Mouse (Mus musculus): Measurements from ENCODE around the gene Miga2.

Miga2 gene

GRCm38 (mm10) chr2:30363773-30364650, at the start of gene Miga2:
Miga2 (plus strand) TSS chr2:30364233.
- DNase-seq (ENCODE audit: low spot score), result peak; percentile 94

GRCm38 (mm10) chr2:30316136-30316535, 47.9 kb upstream of the Miga2 start:
- DNase-seq (ENCODE audit: low spot score), result no peak

DNA sequence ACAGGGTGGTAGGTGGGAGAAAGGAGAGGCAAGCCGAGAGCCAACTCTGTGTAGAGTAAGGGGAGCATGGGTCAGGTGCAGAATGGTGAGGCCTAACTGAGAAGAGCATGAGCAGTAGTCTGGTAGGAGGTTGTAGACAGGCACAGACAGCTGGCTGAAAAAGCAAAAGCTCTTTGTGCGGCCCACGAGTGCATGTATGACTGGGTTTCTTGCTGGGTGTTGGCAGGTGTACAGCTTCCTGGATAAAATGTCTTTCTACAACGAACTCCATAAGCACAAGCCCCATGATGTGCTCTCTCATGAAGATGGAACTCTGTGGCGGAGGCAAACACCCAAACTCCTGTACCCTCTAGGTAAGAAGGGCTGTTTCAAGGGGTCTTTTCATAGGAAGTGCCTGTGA, 47.1 kb upstream of the Miga2 start:
- no peak for DNase-seq (ENCODE audit: low spot score)

DNA sequence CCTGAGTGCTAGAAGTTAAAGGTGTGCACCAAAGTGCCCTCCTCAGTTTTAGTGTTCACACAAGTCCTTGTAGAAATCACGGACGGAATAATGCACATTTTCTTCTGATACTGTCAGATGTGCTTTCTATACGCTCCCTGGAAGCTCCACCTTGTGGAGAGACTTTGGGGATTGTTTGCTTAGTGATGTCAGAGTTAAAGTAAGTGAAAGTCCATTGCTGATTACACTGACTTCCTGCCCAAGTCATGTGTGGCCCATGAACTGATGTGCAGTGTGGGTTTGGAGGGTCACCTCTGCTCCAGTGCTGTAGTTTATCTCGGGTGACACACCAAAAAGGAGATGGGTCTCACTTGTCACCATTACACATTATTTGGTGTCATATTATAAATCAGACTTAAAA, 44.8 kb upstream of the Miga2 start:
- no peak for DNase-seq (ENCODE audit: low spot score)

DNA sequence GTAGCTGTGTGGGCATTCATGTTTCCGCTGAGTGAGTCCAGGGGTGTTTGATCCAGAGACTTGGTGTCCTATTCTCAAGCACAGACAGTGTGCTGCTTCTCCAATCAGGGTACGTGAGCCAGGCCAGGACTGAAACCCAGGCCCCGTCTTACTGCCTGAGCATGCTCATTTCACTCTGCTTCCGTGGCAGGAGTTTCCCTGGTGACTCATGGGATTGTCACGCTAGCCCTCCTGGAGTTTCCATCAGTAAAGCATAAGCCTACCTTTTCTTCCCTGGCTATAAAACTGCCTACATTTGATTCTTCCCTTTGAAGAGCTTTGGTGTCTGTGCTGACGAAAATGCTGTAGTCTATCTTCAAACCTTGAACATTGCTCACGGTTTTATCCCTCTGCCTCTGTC, 40.9 kb upstream of the Miga2 start:
- DNase-seq (ENCODE audit: low spot score), result no peak

DNA sequence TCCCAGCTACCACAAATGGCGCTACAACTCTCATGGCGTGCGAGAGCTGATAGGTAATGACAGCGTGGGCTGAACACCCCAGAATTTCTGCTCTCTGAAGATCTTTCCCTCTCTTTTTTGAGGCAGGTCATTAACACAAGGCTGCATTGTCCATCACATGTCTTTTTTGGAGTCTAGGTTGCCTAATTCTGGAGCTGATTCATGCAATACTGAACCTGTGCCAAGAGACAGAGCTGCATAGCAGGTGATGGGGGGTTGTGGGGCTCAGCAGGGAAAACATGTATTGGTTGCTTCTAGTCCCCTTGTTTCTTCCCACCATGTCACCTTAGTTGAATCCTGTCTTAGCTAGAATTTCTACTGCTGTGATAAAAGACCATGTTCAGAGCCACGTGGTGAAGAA, 38.7 kb upstream of the Miga2 start:
- DNase-seq (ENCODE audit: low spot score), result no peak

DNA sequence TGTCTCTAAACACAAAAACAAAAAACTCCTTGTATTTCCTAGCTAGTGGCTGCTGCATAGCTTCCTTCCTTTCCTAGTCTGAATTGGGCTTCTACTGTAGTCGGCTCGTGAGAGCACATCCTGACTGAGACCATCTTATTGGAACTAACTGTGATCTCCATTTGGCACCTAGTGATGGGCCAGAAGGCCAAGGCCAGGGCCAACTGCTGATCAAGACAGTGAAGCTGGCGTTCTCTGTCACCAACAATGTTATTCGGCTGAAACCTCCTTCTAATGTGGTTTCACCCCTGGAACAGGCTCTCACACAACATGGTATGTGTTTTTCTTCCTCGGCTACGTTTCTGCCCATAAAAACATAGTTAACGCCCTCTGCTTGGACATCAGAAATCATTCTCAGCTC, 36.8 kb upstream of the Miga2 start:
- DNase-seq (ENCODE audit: low spot score), result no peak

DNA sequence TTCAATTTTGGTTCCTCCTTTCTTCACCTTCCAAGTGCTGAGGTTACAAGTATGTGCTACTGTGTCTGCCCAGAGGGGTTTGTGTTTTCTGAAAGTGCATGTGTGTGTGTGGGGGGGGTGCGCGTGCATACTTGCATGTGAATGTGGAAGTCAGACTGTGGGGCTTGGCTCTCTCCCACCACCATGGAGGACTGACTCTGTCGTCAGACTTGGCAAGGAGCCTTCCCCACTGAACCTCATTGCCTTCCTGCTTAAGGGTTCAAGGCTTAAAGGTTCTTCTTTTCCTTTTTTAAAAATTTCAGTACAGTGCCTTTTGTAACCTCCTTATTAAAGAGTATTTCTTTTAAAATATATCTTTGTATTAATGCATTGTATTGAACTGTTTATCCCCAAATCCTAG, 35.2 kb upstream of the Miga2 start:
- no peak for DNase-seq (ENCODE audit: low spot score)

DNA sequence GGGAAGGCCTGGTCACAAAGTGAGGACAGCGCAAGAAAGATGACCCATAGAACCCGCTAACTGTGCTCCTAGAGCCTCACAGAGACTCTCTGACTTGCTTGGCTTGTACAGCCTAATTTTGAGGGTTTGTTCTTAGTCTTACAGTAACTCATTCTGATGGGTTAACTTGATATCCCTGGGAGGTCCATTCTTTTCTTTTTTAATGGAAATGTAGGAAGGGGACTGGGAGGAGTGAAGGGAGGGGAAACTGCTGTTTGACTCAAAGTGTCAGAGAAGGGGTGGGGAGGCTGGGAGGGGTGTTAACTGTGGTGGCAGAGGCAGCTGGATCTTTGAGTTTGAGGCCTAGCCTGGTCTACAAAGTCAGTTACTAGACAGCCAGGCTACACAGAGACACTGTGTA, 28.7 kb upstream of the Miga2 start:
- no peak for DNase-seq (ENCODE audit: low spot score)

DNA sequence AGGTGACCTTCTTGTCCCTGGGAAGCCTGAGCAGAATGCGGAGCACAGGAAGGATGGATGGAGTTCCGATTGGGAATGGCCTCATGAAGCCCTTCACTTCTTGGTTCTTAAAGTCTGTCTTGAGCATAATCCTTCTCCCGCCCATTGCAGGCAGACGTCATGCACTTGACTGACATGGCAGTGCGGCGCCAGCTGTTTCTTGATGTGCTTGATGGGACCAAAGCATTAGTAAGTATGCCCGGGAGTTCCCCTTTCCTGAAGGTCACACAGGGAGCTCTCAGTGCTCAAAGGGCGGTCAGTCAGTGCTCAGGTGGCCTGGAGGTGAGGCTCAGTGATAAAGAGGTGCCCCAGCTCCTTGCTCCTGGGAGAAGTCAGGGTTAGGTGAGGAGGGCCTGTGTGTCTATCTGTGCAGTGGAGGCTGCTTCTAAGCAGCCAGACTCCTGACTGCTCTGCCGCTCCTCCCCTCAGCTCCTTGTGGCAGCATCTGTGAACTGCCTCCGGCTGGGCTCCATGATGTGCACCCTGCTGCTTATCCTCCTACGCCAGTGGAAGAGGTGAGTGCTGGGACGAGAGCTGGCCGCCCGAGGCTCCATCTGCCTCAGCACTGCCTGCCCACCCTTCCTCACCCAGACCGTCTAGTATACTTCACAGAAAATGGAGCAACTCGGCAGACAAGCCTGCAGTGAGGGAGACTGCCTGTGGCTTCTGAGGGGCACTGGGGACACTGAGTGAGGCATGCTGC, 27.7 kb upstream of the Miga2 start:
- no peak for DNase-seq (ENCODE audit: low spot score)

- no peak for DNase-seq (ENCODE audit: low spot score)
Observed at GRCm38 (mm10) chr2:30337179-30337578, 26.9 kb upstream of the Miga2 start.

- DNase-seq (ENCODE audit: low spot score), result no peak
Observed at GRCm38 (mm10) chr2:30342061-30342460, 22.0 kb upstream of the Miga2 start.

GRCm38 (mm10) chr2:30342544-30342943, 21.5 kb upstream of the Miga2 start:
- DNase-seq (ENCODE audit: low spot score), result no peak

- DNase-seq (ENCODE audit: low spot score), result no peak
Observed at GRCm38 (mm10) chr2:30343601-30344137, 20.4 kb upstream of the Miga2 start.

DNA sequence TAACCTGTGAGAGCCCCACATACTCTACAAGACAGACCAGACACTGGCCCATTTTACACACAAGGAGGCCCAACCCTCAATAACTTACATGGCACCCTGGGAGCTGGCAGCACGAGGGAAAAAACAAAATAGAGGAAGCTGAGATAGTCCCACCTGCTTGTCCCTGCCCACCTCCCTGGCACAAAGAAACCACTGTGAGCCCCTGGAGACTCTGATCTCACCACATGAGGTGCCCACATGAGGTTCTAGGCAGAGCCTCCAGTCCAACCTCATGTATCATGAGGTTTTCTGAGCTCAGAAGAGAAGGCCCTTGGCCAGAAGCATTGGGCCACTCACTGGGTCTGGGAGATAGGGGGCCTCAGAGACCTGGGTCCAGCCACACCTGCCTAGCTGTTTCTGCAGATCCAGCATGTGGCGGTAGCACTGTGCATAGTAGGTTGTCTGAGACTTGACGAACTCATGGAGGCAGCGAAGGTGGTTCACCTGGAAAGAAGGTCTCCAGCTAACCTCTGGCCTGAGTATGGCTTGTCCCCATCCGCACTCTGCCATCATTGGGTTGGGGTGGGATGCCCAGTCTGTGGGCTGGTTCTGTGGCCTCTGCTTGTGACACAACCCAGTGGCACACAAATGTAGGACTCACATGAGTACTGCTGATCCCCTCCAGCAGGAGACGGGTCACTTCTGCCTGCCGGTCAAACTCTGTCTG, 17.9 kb upstream of the Miga2 start:
- no peak for DNase-seq (ENCODE audit: low spot score)

- DNase-seq (ENCODE audit: low spot score), result no peak
Observed at GRCm38 (mm10) chr2:30349196-30349595, 14.8 kb upstream of the Miga2 start.

DNA sequence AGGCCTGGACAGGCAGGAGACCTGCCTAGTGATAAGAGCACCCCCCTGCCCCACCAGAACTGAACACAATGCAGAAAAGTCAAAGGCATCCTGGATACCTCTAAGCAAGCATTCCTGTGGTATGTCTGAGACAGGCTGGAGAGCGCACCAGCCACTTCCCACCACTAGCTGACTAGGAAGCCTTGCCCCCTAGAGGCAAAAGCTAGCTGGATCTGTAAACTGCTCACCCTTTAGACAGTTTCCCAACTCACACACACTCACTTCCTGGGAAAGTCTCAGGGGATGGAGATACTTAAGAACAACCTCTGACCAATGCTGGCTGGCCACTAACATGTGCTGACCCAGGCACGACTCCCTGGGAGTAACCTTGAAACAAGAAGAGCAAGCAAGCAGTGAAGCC, 12.9 kb upstream of the Miga2 start:
- DNase-seq (ENCODE audit: low spot score), result no peak

- DNase-seq (ENCODE audit: low spot score), result no peak
Observed at GRCm38 (mm10) chr2:30355861-30356260, 8.2 kb upstream of the Miga2 start.

DNA sequence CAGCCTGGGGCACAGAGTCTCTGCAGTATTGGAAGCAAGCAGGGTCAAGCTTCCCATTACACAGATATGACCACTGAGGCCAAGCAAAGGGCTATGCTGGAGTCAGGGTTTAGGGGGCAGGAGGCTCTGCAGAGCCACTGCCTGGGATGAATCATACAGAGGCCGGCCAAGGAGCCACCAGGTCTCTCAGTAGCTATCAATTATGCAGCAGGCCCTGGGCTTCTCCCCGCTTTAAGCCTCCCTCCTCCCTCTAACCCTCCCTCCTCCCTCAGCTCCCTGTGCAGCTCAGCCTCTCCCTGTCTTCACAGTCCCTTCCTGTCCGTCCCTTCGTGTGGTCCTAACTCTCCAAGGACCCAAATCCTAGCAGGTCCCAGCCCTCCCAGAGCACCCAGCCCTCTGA, 7.8 kb upstream of the Miga2 start:
- no peak for DNase-seq (ENCODE audit: low spot score)

- DNase-seq (ENCODE audit: low spot score), result no peak
Observed at GRCm38 (mm10) chr2:30356906-30357305, 7.1 kb upstream of the Miga2 start.

DNA sequence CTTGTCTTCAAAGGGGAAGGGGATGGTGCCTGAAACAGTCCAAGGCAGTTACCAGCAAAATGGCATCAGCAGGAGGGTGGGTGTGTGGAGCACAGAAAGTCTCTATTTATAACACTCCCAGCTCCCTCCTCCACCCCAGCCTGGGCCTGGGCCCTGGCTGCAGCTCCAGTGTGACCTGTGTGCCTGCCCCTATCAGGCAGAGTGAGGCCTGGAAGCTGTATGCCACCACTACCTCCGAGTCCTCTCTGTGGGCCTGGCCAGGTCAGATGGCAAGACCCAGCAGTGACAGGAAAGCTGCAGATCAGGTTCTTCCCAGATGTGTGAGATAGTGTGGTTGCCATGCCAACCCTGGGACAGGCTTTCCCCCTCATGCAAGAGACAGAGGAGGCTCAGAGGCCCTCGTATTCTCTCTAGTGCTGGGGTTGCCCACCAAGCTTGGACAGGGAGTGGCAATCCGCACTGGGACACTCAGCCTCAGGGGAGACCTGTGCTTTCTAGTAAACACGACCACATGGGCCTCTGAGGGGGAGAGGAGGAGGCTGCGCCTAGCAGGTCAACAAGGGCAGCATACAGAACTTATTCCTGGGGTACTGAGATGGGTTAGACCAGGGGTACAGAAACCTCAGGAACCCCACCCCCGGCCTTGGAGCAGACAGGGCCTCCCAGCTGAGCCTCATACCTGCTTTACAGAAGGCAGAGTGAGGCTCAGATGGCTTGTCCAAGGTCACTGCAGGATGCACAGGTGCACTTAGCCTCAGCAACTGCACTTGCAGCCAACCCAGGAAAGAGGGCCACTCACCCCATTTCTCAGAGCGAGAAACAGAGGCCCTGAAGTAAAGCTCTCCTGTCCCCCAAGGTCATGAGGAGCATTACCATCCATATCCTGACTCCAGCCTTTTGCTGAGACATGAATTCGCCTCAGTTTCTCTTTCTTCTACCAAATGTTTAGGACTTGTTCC, 6.2 kb upstream of the Miga2 start:
- DNase-seq (ENCODE audit: low spot score), result no peak

Data from urinary bladder, postnatal 10 days (tissue).